Mouse (Mus musculus) liver, embryonic 14.5 days (tissue): Measurements from ENCODE around the gene Rab5b.

ENCODE experiments used
- CTCF ChIP-seq: IDR thresholded peaks from 2 replicates; pipeline ENCODE4 v1.5.1; 2016; ENCODE audit warnings: antibody characterized with exemption, low read depth, control low read depth
- EP300 ChIP-seq: IDR thresholded peaks from 2 replicates; pipeline ENCODE4 v1.6.1; 2016; ENCODE audit warnings: antibody characterized with exemption, low read depth

- TF ChIP-seq EP300 (no peak), CTCF (no peak)
These were observed 35.9 kb upstream of the Rab5b start for GRCm38 (mm10) chr10:128731992-128732391.
